Mouse (Mus musculus) cerebellum, postnatal 36 days (tissue): ENCODE results near the gene Mettl3.
"Not testable (repeated sequence)": the region's sequence is repeated elsewhere in the genome, so short reads cannot be mapped to it uniquely, and the experiment has no call there.

Experiments used
- DNase-seq, 2 experiments: peaks; one replicate each; pipeline ENCODE4 v3.0.0; 2021 to 2022; ENCODE audit warnings: mixed read lengths in 2 of 2

Mettl3 gene

DNA sequence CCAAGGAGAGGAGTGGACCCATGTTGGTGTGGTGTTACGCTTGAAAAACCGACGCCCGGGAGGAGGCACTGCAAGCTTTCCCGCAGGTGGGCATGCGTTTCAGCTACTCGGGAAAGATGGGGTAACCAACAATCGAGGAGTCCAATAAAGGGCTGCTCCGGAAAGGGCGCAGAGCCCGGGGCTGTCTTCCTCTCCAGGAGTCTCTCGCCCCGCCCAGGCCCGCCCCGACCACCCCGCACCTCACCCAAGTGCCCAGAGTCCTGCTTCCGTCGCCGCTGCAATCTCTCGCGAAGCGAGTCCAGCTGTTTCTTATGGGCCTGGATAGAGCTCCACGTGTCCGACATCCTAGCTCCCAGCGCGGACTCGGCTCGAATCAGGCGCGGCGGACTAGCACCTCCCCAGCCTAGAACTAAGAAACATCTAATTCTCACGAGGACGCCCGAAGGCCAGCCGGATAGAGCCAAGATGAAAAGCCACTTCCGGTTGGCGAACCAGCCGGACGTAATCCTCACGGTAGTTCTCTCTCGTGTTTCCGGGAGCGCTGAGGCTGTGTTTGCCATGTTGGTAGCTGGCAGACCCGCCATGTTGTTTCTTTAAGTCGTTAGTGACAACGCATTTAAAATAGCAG, at the start of gene Mettl3:
Gene Mettl3 (minus strand): TSS at position 485 of the 628 bp plus-strand sequence.
- peak; percentile 90 to 92 for DNase-seq

DNA sequence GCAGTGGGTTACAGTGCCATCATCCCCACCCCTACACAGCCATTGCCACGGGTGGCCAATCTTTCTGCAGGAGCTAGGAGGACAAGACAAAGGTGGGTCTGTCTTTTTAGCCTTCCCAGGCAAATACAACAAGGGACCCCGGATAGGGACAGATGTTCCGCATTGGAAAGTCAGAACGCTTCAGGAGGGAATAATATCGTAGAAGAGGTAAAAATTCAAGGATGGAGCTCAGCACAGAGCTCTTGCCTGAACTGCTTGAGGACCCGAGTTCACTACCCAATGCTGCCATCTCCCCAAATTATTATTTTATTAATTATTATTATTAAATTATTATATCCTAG, 34.6 kb upstream of the Mettl3 start:
- DNase-seq = no peak

DNA sequence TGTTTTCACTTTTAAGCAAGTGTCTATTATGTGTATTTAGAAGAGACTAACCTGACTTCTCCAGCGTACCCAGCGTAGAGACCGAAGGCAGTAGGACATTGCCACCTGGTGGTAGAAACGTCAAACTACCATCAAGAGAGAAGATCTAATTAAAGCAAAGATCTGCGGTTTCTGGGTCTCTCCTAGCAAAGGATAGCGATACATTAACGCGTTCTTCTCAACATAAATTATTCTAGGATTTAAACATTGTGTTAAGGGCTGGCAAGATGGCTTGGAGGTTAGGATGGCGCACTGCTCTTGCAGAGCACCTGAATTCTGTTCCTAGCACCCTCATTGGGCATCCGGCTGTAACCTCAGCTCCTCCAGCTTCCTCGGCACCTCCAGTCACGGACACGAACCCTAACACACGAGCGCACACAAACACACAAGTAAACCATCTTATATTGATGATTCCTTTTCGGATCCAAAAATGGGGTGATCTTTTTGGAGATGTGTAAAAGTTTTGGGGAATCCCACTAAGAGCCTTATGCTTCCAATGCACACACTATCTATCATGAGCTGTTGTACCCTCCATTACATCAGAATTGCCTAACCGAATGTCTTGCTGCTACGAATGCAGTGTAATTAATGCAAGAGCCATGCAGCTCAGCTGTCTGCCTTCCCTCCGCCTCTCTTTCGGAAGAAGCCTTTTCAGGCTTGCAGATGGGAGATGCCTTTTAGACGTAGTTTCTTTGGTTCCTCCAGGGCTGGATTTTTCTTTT, 34.0 kb upstream of the Mettl3 start:
- peak; percentile 40 to 73 for DNase-seq

DNA sequence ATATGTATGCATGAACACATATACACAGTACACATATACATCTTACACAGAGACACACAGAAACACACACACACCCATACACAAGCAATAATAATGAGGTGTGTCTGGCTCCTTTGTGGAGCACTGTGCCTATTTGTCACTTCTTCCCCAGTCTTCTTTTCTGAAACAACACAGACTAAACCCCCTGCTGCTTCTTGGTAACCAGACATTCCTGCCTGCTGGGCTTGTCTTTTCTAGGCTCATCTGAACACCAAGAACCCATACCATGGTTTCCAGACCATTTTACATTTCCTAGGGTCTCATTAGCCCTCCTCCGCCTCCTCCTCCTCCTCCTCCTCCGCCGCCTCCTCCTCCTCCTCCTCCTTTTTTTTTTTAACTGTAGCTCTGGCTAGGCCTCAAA, 27.2 kb upstream of the Mettl3 start:
- DNase-seq = no peak

DNA sequence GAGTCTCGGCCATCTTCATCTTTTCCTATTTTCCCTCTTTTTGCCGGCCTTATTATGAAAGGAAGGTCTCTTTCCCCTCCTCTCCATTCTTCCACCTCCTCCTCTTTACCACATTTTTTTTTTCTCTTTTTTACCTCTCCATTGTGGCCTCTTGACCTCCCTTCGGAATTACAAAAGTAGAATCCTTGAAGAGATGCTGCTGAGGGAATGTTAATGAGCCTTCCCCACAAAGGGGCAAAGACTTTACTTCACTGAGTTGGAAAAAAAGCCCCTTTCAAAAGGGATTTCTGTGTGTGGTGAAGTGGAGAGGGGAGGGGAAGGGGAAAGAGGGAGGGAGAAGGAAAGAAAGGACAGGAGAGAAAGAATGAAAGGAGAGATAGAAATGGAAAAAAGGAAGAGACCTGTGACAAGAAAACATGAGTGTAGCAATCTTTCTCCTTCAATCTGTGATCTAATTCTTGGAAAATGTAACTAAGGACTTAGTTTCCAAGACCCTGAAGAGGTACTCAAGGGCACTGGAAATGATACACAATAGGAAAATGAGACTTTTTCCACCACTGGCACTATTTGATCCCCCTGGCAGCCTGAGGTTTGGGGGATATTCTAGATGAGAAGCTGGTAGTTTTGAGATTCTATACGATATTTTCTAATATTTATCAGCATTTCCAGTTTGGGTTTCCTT, 26.3 kb upstream of the Mettl3 start:
- DNase-seq = no peak

DNA sequence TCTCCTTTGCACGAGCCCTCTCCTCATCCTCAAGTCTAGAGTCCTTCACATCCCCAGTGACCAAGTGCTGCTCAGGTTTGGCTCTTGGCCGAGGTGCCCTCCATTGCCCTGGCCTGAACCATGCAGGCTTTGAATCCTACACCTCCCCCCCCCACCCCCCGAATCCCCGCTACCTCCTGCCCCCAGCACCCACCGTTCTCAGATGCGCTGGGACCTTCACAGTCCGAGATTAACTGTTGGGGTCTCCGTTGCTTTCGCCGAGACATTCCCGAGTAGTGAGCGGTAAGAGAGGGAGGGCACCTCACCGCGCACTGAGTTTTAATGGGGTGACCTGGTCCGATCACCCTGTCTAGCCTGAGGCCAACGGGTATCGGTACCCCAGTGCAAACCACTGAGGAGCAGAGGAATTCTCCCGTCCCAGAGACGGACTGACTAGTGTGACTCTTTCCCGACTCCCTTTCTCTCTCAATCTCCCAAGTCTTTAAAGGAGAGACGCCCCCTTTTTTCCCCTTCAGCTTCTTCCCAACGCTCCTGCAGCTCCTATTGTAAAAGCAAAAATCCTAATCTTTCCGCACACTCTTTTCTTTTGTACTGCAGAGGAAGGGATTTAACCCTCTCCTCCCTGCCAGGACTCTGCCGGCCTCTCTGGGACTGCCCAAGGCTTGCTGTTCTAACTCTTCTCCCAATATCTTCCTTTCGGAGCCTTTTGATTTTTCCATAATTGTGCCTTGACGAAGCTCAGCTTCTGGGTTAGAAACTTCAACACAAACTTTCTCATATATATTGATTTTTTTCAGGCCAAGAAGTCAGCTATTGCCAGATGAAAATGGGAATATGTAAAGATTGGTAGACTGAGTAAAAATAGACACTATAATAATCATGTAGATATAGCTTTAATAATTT, 23.2 kb upstream of the Mettl3 start, which contains the start of gene Sall2:
Gene Sall2 (minus strand): TSS at position 853 of the 903 bp plus-strand sequence.
- DNase-seq = no peak

DNA sequence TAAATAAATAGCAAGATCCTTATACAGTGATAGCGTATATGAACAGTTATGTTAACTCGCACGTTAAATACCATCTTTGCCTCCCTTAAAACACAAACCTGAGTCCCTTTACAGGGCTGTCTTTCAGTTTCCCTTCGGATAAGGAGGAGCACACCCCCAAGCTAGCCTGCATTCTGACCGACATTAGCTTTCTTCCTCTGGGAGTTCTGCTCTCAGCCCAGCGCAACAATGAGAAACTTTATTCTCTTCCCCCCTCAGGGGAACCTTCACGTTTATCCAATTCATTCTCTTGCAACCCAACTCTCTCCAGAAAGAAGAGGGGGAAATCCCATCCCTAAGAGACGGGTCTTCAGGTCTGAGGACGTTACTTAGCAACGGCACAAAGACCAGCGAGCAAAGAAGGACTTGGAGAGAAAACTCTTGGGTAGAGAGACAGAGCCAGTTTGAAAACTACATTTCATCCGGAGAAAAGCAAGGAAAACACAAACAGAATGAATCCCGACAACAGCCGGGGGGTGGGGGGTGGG, 22.5 kb upstream of the Mettl3 start:
- DNase-seq = no peak

GRCm38 (mm10) chr14:52325890-52326289, 21.0 kb upstream of the Mettl3 start:
- no peak for DNase-seq

DNA sequence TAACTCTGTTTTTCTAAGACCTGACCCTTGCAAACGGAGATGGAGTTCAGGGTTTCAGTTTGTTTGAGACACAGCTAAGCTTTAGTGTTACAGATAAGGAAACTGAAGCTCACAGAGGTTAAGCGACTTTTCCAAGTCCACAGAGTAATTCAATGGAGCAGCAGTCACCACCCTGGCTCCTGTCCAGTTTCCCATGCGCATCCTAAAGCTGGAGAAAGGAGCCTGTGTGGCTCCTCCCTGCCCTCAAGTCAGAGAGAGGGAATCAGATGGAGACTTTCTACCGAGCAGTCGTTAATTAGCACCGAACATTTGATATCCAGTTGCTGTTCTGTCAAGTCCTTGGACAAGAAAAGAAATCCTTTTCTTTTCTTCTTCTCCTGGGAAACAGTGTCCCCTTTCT, 14.4 kb upstream of the Mettl3 start:
- no peak for DNase-seq

DNA sequence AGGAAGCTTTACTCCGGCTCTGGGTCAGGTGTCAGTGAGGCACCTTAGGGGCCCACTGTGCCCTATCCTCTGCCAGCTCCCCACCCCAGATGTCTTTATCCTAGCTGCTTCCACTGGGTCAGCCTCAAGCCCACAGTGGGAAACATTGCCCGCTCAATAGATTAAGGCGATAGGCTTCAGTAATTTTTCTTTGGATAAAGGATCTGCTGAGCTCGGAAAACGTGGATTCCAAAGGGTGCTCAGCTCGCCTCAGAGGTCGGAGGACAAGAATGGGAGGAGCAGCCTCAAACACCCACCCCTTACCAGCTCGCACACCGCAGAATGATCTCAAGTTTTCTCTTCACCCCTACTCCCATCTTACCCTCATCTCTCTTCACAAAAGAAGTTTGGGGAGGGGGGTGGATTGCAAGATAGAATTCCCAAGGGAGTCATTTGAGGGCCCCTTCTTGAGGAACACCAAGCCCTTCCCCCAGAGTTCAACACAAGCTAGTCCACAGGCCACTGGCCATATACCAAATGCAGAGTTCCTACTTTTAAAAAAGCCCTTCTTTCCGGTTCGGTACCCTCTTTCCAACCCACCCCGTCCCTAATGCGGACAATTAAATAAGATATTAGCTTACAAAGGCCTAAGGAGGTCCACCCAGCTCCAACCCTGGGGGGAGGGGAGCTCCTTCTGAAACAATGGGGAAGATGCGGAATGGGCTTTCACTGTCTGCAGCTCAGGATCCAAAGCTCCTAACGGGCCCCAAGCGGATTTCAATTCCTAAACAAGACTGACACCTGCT, 11.7 kb upstream of the Mettl3 start:
- DNase-seq = peak; percentile 27 to 50

GRCm38 (mm10) chr14:52315792-52316440, 11.0 kb upstream of the Mettl3 start:
- DNase-seq = peak; percentile 69 to 77

GRCm38 (mm10) chr14:52315283-52315780, 10.4 kb upstream of the Mettl3 start:
- DNase-seq = peak in 1 of 2 experiments; percentile 13

DNA sequence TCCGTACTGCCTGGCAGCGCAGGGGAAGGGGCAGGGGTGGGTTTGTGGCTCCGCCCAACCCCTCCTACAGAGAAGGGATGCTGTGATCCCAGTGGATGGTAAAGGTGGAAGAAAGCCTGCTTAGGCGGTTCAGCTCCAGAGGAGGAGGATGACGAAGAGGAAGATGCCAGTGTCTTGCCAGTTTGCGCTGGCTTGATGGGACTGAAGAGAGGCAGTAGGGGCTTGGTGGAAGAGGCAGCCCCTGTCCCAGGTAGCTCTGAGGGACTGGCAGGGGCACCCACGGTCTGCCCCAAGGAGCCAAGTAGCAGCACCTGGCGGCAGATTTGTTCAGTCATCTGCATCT, 9.9 kb upstream of the Mettl3 start:
- peak in 1 of 2 experiments; percentile 16 for DNase-seq

GRCm38 (mm10) chr14:52313931-52314807, 9.2 kb upstream of the Mettl3 start:
- no peak for DNase-seq

DNA sequence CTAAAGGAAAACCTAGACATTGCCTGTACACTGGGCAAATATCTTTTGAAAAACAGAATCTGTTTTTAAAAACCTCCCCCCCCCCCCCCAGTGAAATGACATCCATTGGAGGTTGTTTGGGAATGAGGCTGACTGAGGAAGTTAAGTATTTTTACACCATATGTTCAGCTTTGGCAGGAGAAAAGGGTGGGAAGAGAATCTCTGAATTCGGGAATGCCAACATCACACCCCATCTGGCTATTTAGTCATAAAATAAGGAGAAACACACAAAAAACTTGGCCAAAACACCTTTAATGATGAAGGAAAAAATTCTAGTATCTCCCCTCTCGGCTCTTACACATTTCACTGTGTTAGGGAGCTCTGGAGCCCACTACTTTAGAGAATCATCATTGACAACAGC, 6.0 kb upstream of the Mettl3 start:
- DNase-seq = no peak

DNA sequence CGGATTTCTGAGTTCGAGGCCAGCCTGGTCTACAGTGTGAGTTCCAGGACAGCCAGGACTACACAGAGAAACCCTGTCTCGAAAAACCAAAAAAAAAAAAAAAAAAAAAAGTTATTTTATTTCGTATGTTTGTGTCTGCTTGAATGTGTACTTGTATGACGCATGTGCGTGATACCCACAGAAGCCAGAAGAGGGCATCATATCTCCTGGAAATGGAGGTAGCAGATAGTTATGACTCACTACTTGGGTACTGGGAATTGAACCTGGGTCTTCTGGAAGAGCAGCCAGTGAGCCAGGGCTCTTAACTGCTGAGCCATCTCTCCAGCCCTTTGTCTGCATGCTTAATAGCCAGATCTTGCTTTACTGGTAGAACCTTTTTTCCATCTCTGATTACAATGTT, 5.4 kb upstream of the Mettl3 start:
- peak in 1 of 2 experiments; percentile 22 for DNase-seq

- DNase-seq = no peak
Measured at GRCm38 (mm10) chr14:52306100-52306499, 1.2 kb upstream of the Mettl3 start.

GRCm38 (mm10) chr14:52303517-52303916, 1.4 kb downstream of the Mettl3 start:
- DNase-seq = not testable (repeated sequence)

- DNase-seq = no peak
Measured at GRCm38 (mm10) chr14:52295558-52296264, 9.2 kb downstream of the Mettl3 start.
